15 mouse cellular contexts compared by ENCODE assay signal in the genomic region with DNA sequence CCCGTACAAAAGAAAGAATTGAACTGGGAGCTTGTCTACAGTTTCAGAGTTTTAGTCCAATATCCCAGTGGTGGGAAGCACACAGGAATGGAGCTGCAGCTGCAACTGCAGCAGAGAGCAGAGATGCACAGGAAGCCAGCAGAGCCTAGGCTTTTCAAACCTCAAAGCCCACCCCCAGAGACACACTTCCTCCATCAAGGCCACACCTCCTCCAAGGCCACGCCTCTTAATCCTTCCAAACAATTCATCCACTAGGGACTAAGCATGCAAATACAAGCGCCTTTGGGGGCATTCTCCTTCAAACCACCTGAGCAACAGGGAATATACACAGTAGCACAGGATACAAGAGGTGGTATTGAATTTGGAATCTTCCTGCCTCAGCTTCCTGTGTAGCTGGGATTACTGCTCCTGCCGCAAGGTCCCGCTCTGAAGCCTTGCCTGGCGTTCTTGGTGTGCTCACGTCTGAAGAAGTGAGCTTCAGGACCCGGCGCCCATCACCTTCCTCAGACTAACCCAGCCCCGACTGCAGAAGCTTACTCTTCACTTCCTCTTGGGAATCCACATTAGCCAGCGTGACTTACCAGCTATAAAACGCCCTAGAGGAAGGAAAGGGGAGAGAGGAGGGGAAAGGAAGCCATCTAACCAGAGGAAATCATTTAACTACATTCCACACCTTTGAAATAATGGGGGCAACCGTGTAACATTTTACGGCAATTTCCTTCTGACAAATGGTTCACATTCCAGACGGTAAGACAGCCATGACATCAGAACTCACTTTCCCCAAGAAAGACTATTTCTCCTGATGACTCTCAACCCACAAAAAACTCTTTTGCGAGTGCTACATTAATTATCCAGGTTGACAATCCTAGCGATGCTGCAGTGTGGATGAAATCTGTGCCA.
DNase-seq lines count a peak whose midpoint lies in the region; ATAC-seq and TF ChIP-seq lines count a peak whose summit lies in the region.
"Had no signal": no experiment of that assay in that cellular context is flagged by ENCODE, and none has a peak within 500 bp of the region (broad histone marks: within the 10 kb centered on the region; RNA-seq: fewer than 3 reads in every experiment).

No protein-coding gene starts in this region.

- no peak for TF ChIP-seq EP300 in ES-Bruce4 (IDR thresholded peaks at IDR 0.05; ENCODE audit: insufficient read depth, low read depth, low read length)

- no peak for TF ChIP-seq POLR2A in kidney, adult 2 months (IDR thresholded peaks at IDR 0.05; ENCODE audit: low read depth, low read length)
- no peak for TF ChIP-seq POLR2A in ES-Bruce4 (IDR thresholded peaks at IDR 0.05; ENCODE audit: insufficient read depth, low read length)

- H3K4me3 ChIP-seq in kidney, adult 2 months (ENCODE audit: insufficient read depth, low read depth, low read length), result no peak overlapping the region
- H3K4me3 ChIP-seq in ES-Bruce4 (ENCODE audit: low read depth, low read length), result peak overlapping the region; percentile 77
- H3K4me3 ChIP-seq: midbrain, embryonic 12.5 days; myocyte; stomach, embryonic 15.5 days had no signal

- DNase-seq in kidney, adult 2 months, result peak; percentile 35
- no peak for DNase-seq in kidney, postnatal 10 days
- peak; percentile 11 for DNase-seq in 416B (ENCODE audit: low read depth)
- DNase-seq in left cerebral cortex, postnatal 14 days (ENCODE audit: low spot score in 2 of 2), result no peak
- DNase-seq: adrenal gland, adult 8-10 months; gastrocnemius, postnatal 14 days; kidney, adult 8-10 months; lung, adult 2 months; lung, postnatal 4 days had no signal

- 61% methylated on average over 17 of the region's 17 CpGs for WGBS in kidney, adult 2 months

- H3K4me1 ChIP-seq in kidney, adult 2 months (ENCODE audit: control insufficient read depth, insufficient read depth, low read length), result no peaks in the 10 kb centered on the region
- peaks cover 4% of the 10 kb centered on the region for H3K4me1 ChIP-seq in ES-Bruce4 (ENCODE audit: control insufficient read depth, insufficient read depth, low read length)
- H3K4me1 ChIP-seq: midbrain, embryonic 12.5 days; stomach, embryonic 15.5 days had no signal

- H3K9me3 ChIP-seq in ES-Bruce4 (replicated peaks; ENCODE audit: control insufficient read depth, insufficient read depth, low read length, poor library complexity, severe bottlenecking), result no peaks in the 10 kb centered on the region
- H3K9me3 ChIP-seq: midbrain, embryonic 12.5 days; stomach, embryonic 15.5 days had no signal

- intact Hi-C loops in left cerebral cortex, postnatal 14 days (cut with DNase I), result no loop called here

- TF ChIP-seq CTCF in kidney, adult 2 months (conservative IDR thresholded peaks at IDR 0.05; ENCODE audit: insufficient read depth, insufficient read length, low read depth, low read length), result no peak
- TF ChIP-seq CTCF in ES-Bruce4 (IDR thresholded peaks at IDR 0.05; ENCODE audit: low read depth, low read length), result no peak

- H3K27me3 ChIP-seq in kidney, adult 2 months (replicated peaks; ENCODE audit: control insufficient read depth, insufficient read depth, low read length), result no peaks in the 10 kb centered on the region
- no peaks in the 10 kb centered on the region for H3K27me3 ChIP-seq in ES-Bruce4 (ENCODE audit: control insufficient read depth, insufficient read depth, low read length, poor library complexity, severe bottlenecking)
- H3K27me3 ChIP-seq: midbrain, embryonic 12.5 days; stomach, embryonic 15.5 days had no signal

- H3K9ac ChIP-seq in ES-Bruce4 (ENCODE audit: low read depth, poor library complexity, severe bottlenecking), result peak overlapping the region; percentile 36
- H3K9ac ChIP-seq: midbrain, embryonic 12.5 days; stomach, embryonic 15.5 days had no signal

- no peak overlapping the region for H3K27ac ChIP-seq in kidney, adult 2 months (ENCODE audit: insufficient read depth, low read depth, low read length)
- peak overlapping the region; percentile 63 for H3K27ac ChIP-seq in ES-Bruce4 (ENCODE audit: insufficient read depth, low read length)
- H3K27ac ChIP-seq: midbrain, embryonic 12.5 days; stomach, embryonic 15.5 days had no signal

- ATAC-seq in granulocyte monocyte progenitor cell, adult 5-6 weeks (replicated peaks; ENCODE audit: poor library complexity, severe bottlenecking), result peak; percentile 73
- no peak for ATAC-seq in erythroid progenitor cell, adult 5-6 weeks (replicated peaks; ENCODE audit: low FRiP score, poor library complexity, severe bottlenecking)

- H3K36me3 ChIP-seq in kidney, adult 2 months (ENCODE audit: control insufficient read depth, insufficient read depth, low read length), result no peaks in the 10 kb centered on the region
- H3K36me3 ChIP-seq in ES-Bruce4 (ENCODE audit: control insufficient read depth, insufficient read depth, low read length, poor library complexity, severe bottlenecking), result no peaks in the 10 kb centered on the region
- H3K36me3 ChIP-seq: midbrain, embryonic 12.5 days; stomach, embryonic 15.5 days had no signal

Comparison
In these comparisons a context has a peak if more than half of its experiments do, and no peak if none do; other contexts are left out.
1. DNase-seq: peak in kidney, adult 2 months (single experiment) and 416B (single experiment); none in kidney, postnatal 10 days (single experiment) and left cerebral cortex, postnatal 14 days (0 of 2).